Mouse (Mus musculus) CH12.LX (cell line): Measurements from ENCODE around the gene Fbxo42.

Source experiments
- CHD1 ChIP-seq: IDR thresholded peaks from 2 replicates; pipeline ENCODE4 v1.6.1; 2012; ENCODE audit warnings: low read depth, low read length, improper control_type of control experiment, inconsistent platforms
- EP300 ChIP-seq: IDR thresholded peaks from 2 replicates; pipeline ENCODE4 v1.6.1; 2011; ENCODE audit warnings: low read length, improper control_type of control experiment
- MAFK ChIP-seq: IDR thresholded peaks from 2 replicates; pipeline ENCODE4 v1.6.1; 2011; ENCODE audit warnings: low read length, improper control_type of control experiment; ENCODE audit not compliant: insufficient replicate concordance
- MAZ ChIP-seq: IDR thresholded peaks from 2 replicates; pipeline ENCODE4 v1.6.1; 2012; ENCODE audit warnings: low read depth, mild to moderate bottlenecking, inconsistent platforms, low read length, improper control_type of control experiment, moderate library complexity
- MEF2A ChIP-seq: IDR thresholded peaks from 2 replicates; pipeline ENCODE4 v1.6.1; 2014; ENCODE audit warnings: low read depth, mild to moderate bottlenecking, inconsistent platforms, low read length, improper control_type of control experiment, borderline replicate concordance
- POLR2A ChIP-seq: IDR thresholded peaks from 2 replicates; pipeline ENCODE4 v1.6.1; 2011; ENCODE audit warnings: low read depth, mild to moderate bottlenecking, improper control_type of control experiment, low read length
- TBP ChIP-seq: conservative IDR thresholded peaks from 2 replicates; pipeline ENCODE4 v1.6.1; 2011; ENCODE audit warnings: low read depth, low read length, improper control_type of control experiment

DNA sequence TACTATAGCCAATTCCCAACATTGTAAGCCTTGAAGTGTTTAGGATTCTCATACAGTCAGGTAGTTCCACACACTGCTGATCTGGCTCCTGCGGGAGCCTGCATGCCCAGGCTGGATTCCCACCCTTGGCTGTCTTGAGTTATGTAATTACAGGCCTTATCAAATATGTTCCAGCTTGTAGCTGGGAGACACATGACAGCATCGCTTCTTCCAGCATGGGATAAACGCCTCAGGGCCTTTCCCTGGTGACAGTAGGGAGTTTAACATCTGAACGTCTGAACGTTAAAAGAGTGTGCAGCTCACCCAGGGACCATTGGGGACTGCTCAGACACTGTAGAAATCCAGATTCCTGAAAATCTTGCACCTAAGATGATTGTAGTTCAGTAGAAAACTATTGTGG, 28.1 kb downstream of the Fbxo42 start:
- no peak for TF ChIP-seq EP300
- no peak for TF ChIP-seq MAFK
- no peak for TF ChIP-seq TBP
- TF ChIP-seq CHD1: no peak
- TF ChIP-seq POLR2A: no peak
- no peak for TF ChIP-seq MEF2A
- TF ChIP-seq MAZ: no peak
